Mouse (Mus musculus): Measurements from ENCODE around the gene Rhox13.
A peak's percentile ranks its signal among the peaks of the same experiment; 100 is the strongest.

The Rhox13 gene

GRCm38 (mm10) chrX:38120982-38121381, at the start of gene Rhox13:
Gene Rhox13 (plus strand): TSS chrX:38121219.
- no peak for DNase-seq

- peak; percentile 49 to 64 for DNase-seq
Observed at GRCm38 (mm10) chrX:38084226-38084625, 36.8 kb upstream of the Rhox13 start.

GRCm38 (mm10) chrX:38085041-38085440, 36.0 kb upstream of the Rhox13 start, which contains the start of gene Rhox11:
Gene Rhox11 (minus strand): TSS chrX:38085141.
- no peak for DNase-seq

GRCm38 (mm10) chrX:38110807-38111206, 10.2 kb upstream of the Rhox13 start, which contains the start of gene Rhox12:
Gene Rhox12 (minus strand): TSS chrX:38110907.
- DNase-seq: no peak

GRCm38 (mm10) chrX:38121478-38121877, 459 bp downstream of the Rhox13 start:
- no peak for DNase-seq

GRCm38 (mm10) chrX:38159097-38159496, 38.1 kb downstream of the Rhox13 start:
- DNase-seq: no peak

- DNase-seq: no peak
Observed at GRCm38 (mm10) chrX:38165315-38165714, 44.3 kb downstream of the Rhox13 start.

GRCm38 (mm10) chrX:38166064-38166463, 45.0 kb downstream of the Rhox13 start:
- DNase-seq: no peak

- no peak for DNase-seq
Observed at GRCm38 (mm10) chrX:38166592-38166991, 45.6 kb downstream of the Rhox13 start.
